Mouse (Mus musculus) E14TG2a.4 (cell line): ENCODE data around the gene Snrpa.

Experiments used
- CTCF ChIP-seq: conservative IDR thresholded peaks from 2 replicates; pipeline ENCODE4 v1.5.1; 2014; ENCODE audit warnings: low read length
- NANOG ChIP-seq: IDR thresholded peaks from 2 replicates; pipeline ENCODE4 v1.6.1; 2014; ENCODE audit warnings: borderline replicate concordance, low read length, mixed read lengths
- POU5F1 ChIP-seq: IDR thresholded peaks from 2 replicates; pipeline ENCODE4 v1.6.1; 2014; ENCODE audit warnings: low read length, borderline replicate concordance

GRCm38 (mm10) chr7:27156005-27156404 lies 40.1 kb downstream of the Snrpa start:
- TF ChIP-seq CTCF (no peak), POU5F1 (no peak), NANOG (no peak)
